Mouse (Mus musculus): Measurements from ENCODE around the gene Cadm2. TPM values are rescaled to one million over a fixed set of nuclear protein-coding genes. Genes with fewer than 3 reads are reported as not detected.

Cadm2 gene
- 0.20 TPM in 2 replicates for polyA plus RNA-seq (2015; fragmentation: Nextera tagmentation; extraction: Ambion mirVana)

DNA sequence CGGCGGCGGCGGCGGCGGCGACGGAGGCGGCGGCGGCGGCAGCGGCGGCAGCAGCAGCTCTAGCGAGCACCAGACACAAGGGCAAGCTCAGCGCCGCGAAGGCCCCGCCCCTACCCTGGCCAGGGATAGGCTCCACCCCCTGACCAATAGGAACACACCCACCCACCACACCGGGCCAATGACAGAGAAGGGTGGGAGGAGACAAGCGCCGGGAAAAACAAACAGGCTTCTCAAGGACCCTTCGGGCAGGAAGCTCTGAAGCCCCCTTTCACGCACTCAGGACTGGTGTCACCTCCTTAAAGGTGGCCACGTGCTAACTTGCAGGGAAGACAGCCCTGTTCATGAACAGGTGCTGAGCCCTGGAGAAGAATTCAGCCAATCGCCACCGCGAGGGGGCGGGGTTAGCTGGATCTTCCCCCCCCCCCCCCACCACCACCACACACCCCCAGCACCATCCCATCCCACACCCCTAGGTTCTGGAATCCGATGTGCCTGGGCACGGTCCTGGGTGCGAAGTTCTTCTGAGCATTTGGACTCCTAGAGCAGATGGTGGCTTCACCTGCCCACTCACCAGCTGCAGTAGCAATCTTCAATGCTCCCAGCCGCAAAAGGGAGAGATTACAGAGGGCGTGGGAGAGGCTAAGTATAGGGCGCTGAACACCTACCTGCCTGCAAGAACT lies at the start of gene Cadm2:
Gene Cadm2 (minus strand): TSS at position 83 of the 680 bp plus-strand sequence.
- H3K9me3 ChIP-seq (replicated peaks): no peaks in the 10 kb centered on the region
- H3K4me3 ChIP-seq: peak within 1 kb of the TSS; percentile 83
- ATAC-seq (replicated peaks; ENCODE audit: insufficient number of reproducible peaks, insufficient read depth, low FRiP score, low read depth): peak; percentile 100
- H3K4me1 ChIP-seq (replicated peaks): peaks cover 18% of the 10 kb centered on the region
- peak within 1 kb of the TSS; percentile 100 for H3K4me2 ChIP-seq
- peak within 1 kb of the TSS; percentile 56 for H3K9ac ChIP-seq
- H3K36me3 ChIP-seq: no peaks in the 10 kb centered on the region
- WGBS: under 1% methylated on average over 25 of the region's 35 CpGs
- H3K27ac ChIP-seq: no peak within 1 kb of the TSS
- peaks cover 36% of the 10 kb centered on the region for H3K27me3 ChIP-seq

DNA sequence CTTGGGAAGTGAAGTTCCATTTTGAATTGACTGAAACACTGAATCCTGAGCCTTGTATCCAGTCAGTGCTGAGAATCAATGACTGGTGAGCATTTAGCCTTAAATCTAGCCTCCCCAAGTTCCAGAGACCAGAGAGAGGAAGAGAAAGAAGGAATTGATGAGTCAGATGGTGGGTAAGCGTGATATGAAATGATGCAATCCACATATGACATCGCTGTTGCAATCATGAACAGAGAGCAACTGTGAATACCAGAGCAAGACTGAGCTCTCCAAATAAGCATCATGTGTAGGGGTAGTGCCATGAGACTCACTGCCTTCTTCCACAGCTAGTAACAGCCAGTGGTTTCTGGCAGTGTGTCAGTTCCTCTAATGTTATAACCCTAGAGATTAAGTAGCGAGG lies 26.2 kb upstream of the Cadm2 start:
- H3K9me3 ChIP-seq (replicated peaks): no peaks in the 10 kb centered on the region
- H3K4me1 ChIP-seq (replicated peaks): no peaks in the 10 kb centered on the region
- WGBS: 86% methylated on average over 3 of the region's 3 CpGs
- H3K9ac ChIP-seq: no peak overlapping the region
- no peak overlapping the region for H3K27ac ChIP-seq
- no peak overlapping the region for H3K4me2 ChIP-seq
- no peak for ATAC-seq (replicated peaks; ENCODE audit: insufficient number of reproducible peaks, insufficient read depth, low FRiP score, low read depth)
- H3K36me3 ChIP-seq: no peaks in the 10 kb centered on the region
- no peaks in the 10 kb centered on the region for H3K27me3 ChIP-seq
- no peak overlapping the region for H3K4me3 ChIP-seq

DNA sequence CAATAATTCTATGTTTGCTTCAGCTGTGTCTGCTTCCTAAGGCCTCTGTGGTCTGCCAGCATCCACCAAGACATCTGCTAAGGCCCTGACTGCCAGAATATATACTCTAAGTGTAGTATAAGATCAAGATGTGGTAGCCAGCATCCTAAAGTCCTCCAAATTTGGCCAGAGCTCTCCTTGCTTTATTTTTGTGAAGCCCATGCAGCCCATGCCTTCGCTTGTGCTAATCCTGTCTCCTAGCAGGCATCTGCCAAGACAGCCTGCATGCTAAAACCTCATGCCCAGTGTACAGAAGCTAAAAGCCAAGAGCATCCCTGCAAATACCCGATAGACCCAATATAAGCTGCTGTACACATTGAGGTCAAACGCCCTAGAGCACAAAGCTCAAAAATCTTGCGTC lies 22.9 kb upstream of the Cadm2 start:
- no peak for ATAC-seq (replicated peaks; ENCODE audit: insufficient number of reproducible peaks, insufficient read depth, low FRiP score, low read depth)
- Histone ChIP-seq H3K9ac (no peak overlapping the region), H3K4me2 (no peak overlapping the region), H3K36me3 (no peaks in the 10 kb centered on the region), H3K27ac (no peak overlapping the region), H3K27me3 (no peaks in the 10 kb centered on the region), H3K4me1 (replicated peaks) (no peaks in the 10 kb centered on the region), H3K4me3 (no peak overlapping the region), H3K9me3 (replicated peaks) (no peaks in the 10 kb centered on the region)
- WGBS: 77% methylated on average over 4 of the region's 4 CpGs

- Histone ChIP-seq H3K9ac (peak overlapping the region; percentile 56), H3K27ac (no peak overlapping the region), H3K9me3 (replicated peaks) (no peaks in the 10 kb centered on the region), H3K36me3 (no peaks in the 10 kb centered on the region), H3K4me3 (peak overlapping the region; percentile 83), H3K4me1 (replicated peaks) (peaks cover 18% of the 10 kb centered on the region), H3K27me3 (peaks cover 36% of the 10 kb centered on the region), H3K4me2 (peak overlapping the region; percentile 100)
- ATAC-seq (replicated peaks; ENCODE audit: insufficient number of reproducible peaks, insufficient read depth, low FRiP score, low read depth): peak; percentile 16; the same call in 1 of the 2 replicates
- under 1% methylated on average over 61 of the region's 61 CpGs for WGBS
These were observed 564 bp downstream of the Cadm2 start for GRCm38 (mm10) chr16:67619906-67620781.

DNA sequence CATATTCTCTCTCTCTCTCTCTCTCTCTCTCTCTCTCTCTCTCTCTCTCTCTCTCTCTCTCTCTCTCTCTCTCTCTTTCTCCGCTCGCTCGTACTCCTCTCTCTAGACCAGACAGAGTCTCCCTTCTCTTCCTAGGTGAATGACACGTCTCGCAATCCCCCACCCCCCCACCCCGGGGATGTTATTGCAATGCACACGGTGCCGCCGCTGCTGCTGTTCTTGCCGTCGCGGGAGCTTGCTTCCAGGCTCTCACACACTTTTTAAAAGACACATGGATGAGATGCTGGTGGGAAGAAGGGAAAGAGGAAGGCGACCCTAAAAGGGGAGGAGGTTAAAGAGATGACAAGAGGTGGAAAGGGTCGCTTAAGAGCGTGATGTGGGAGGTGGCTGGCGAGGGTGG lies 1.3 kb downstream of the Cadm2 start:
- no peak for ATAC-seq (replicated peaks; ENCODE audit: insufficient number of reproducible peaks, insufficient read depth, low FRiP score, low read depth)
- H3K4me1 ChIP-seq (replicated peaks): peaks cover 18% of the 10 kb centered on the region
- H3K9ac ChIP-seq: peak overlapping the region; percentile 56; the same call in 1 of the 2 replicates
- H3K27me3 ChIP-seq: peaks cover 36% of the 10 kb centered on the region
- H3K27ac ChIP-seq: no peak overlapping the region
- 0% methylated on average over 13 of the region's 16 CpGs for WGBS
- H3K9me3 ChIP-seq (replicated peaks): no peaks in the 10 kb centered on the region
- H3K4me2 ChIP-seq: peak overlapping the region; percentile 100
- H3K4me3 ChIP-seq: peak overlapping the region; percentile 83
- H3K36me3 ChIP-seq: no peaks in the 10 kb centered on the region

- Histone ChIP-seq H3K4me3 (0 out of 2 replicates have a peak overlapping the region, but pooled peaks have one; percentile 5), H3K4me1 (replicated peaks) (peaks cover 18% of the 10 kb centered on the region), H3K27ac (no peak overlapping the region), H3K4me2 (0 out of 2 replicates have a peak overlapping the region, but pooled peaks have one; percentile 100), H3K36me3 (no peaks in the 10 kb centered on the region), H3K27me3 (peaks cover 36% of the 10 kb centered on the region), H3K9ac (no peak overlapping the region), H3K9me3 (replicated peaks) (no peaks in the 10 kb centered on the region)
- no peak for ATAC-seq (replicated peaks; ENCODE audit: insufficient number of reproducible peaks, insufficient read depth, low FRiP score, low read depth)
- WGBS: 16% methylated on average over 13 of the region's 13 CpGs
These were observed 1.9 kb downstream of the Cadm2 start for GRCm38 (mm10) chr16:67618817-67619216.

DNA sequence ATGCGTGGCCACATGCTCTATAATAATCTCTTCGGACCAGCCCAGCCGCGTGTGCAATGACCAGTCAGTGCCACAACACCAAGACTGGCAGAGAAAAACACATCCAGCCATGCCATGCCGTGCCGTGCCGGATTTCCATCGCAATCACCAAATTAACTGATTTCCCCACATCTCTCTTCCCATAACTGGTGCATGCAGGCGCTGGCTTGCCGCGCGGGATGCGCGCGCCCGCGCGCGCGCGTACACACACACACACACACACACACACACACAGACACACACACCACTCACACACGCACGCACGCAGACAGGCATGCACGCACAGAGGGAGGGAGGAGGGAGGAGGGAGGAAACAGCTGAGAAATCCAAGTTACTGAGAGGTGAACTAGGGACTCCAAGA lies 2.9 kb downstream of the Cadm2 start:
- no peak for ATAC-seq (replicated peaks; ENCODE audit: insufficient number of reproducible peaks, insufficient read depth, low FRiP score, low read depth)
- no peak overlapping the region for H3K9ac ChIP-seq

GRCm38 (mm10) chr16:67617256-67617655 lies 3.5 kb downstream of the Cadm2 start:
- Histone ChIP-seq H3K9ac (no peak overlapping the region), H3K27ac (no peak overlapping the region), H3K36me3 (no peaks in the 10 kb centered on the region), H3K27me3 (peaks cover 34% of the 10 kb centered on the region), H3K4me3 (no peak overlapping the region), H3K4me1 (replicated peaks) (peaks cover 18% of the 10 kb centered on the region), H3K9me3 (replicated peaks) (no peaks in the 10 kb centered on the region), H3K4me2 (no peak overlapping the region)
- 27% methylated on average over 1 of the region's 1 CpGs for WGBS
- no peak for ATAC-seq (replicated peaks; ENCODE audit: insufficient number of reproducible peaks, insufficient read depth, low FRiP score, low read depth)

More for the DNA sequence above, 2.9 kb downstream of the Cadm2 start:
- Histone ChIP-seq H3K4me1 (replicated peaks) (peaks cover 18% of the 10 kb centered on the region), H3K4me2 (peak overlapping the region; percentile 69), H3K36me3 (no peaks in the 10 kb centered on the region), H3K4me3 (peak overlapping the region; percentile 42), H3K27me3 (peaks cover 36% of the 10 kb centered on the region), H3K9me3 (replicated peaks) (no peaks in the 10 kb centered on the region), H3K27ac (no peak overlapping the region)
- under 1% methylated on average over 22 of the region's 25 CpGs for WGBS

- no peak overlapping the region for H3K4me2 ChIP-seq
- no peak for ATAC-seq (replicated peaks; ENCODE audit: insufficient number of reproducible peaks, insufficient read depth, low FRiP score, low read depth)
- no peak overlapping the region for H3K27ac ChIP-seq
- no peak overlapping the region for H3K9ac ChIP-seq
- H3K36me3 ChIP-seq: no peaks in the 10 kb centered on the region
- no peak overlapping the region for H3K4me3 ChIP-seq
- WGBS: 38% methylated on average over 2 of the region's 2 CpGs
- peaks cover 19% of the 10 kb centered on the region for H3K27me3 ChIP-seq
- H3K9me3 ChIP-seq (replicated peaks): no peaks in the 10 kb centered on the region
- H3K4me1 ChIP-seq (replicated peaks): peaks cover 5% of the 10 kb centered on the region
These were observed 6.8 kb downstream of the Cadm2 start for GRCm38 (mm10) chr16:67613876-67614275.

GRCm38 (mm10) chr16:67610904-67611681 lies 9.6 kb downstream of the Cadm2 start:
- H3K36me3 ChIP-seq: no peaks in the 10 kb centered on the region
- H3K9me3 ChIP-seq (replicated peaks): no peaks in the 10 kb centered on the region
- WGBS: 39% methylated on average over 7 of the region's 7 CpGs
- no peak overlapping the region for H3K4me3 ChIP-seq
- H3K9ac ChIP-seq: no peak overlapping the region
- H3K4me2 ChIP-seq: no peak overlapping the region
- H3K4me1 ChIP-seq (replicated peaks): no peaks in the 10 kb centered on the region
- H3K27me3 ChIP-seq: no peaks in the 10 kb centered on the region
- no peak for ATAC-seq (replicated peaks; ENCODE audit: insufficient number of reproducible peaks, insufficient read depth, low FRiP score, low read depth)
- no peak overlapping the region for H3K27ac ChIP-seq

DNA sequence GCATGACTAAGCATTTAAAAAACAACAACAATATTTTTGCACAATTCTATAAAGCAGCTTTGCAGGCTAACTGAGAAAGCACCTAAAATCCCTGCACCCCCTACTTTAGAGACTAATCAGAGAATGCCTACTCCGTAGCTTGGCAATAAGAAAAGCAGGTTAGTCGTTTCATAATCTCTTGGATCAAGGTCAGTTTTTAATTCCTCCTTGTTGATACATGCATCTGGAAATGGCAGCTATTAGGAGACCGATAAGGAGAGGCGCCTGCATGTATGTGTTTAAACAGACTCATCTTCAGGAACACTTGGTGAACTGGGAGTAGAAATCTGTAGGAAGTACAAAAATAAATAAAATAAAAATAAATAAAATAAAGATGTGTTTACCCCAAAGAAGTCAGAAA lies 11.6 kb downstream of the Cadm2 start:
- Histone ChIP-seq H3K4me2 (no peak overlapping the region), H3K9me3 (replicated peaks) (no peaks in the 10 kb centered on the region), H3K27me3 (no peaks in the 10 kb centered on the region), H3K27ac (no peak overlapping the region), H3K4me3 (no peak overlapping the region), H3K4me1 (replicated peaks) (no peaks in the 10 kb centered on the region), H3K36me3 (no peaks in the 10 kb centered on the region), H3K9ac (no peak overlapping the region)
- WGBS: 65% methylated on average over 4 of the region's 4 CpGs
- no peak for ATAC-seq (replicated peaks; ENCODE audit: insufficient number of reproducible peaks, insufficient read depth, low FRiP score, low read depth)

Measured in heart, embryonic 15.5 days (tissue).